Comparison of ENCODE assay signal across 1 mouse cellular context in the genomic region with DNA sequence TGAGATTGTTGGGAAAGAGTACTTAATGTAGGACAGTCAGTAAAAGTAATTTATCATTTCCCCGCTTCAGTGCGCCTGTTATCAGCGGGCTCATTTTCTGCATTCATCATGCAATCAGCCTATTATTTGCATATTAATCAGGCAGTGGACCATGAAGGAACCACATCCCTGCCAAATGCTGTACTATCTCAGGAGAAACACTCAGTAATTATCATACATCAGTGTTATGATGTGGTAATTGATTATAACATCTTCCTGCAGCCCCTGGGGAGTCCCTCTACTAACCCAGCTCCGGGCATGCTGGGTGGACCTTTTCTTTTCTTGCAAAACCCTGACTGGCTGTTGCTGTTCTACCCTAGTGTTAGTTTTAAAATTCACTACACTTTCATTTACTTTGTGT.
TF ChIP-seq lines count a peak whose summit lies in the region.

No protein-coding gene starts in this region.

TF ChIP-seq in MEL, 35 proteins besides CTCF, POLR2A, EP300 and RAD21 (continued from another document):
- TF ChIP-seq KAT2A (conservative IDR thresholded peaks at IDR 0.05; ENCODE audit: low read depth, low read length) (no peak), USF2 (IDR thresholded peaks at IDR 0.05; ENCODE audit: borderline replicate concordance in 1 of 2, insufficient read depth in 1 of 2, low read depth in 1 of 2, low read length in 2 of 2) (no peak), TCF12 (IDR thresholded peaks at IDR 0.05; ENCODE audit: low read depth, low read length) (peak; percentile 67), BHLHE40 (IDR thresholded peaks at IDR 0.05; ENCODE audit: borderline replicate concordance, low read depth, low read length) (no peak), SMC3 (IDR thresholded peaks at IDR 0.05; ENCODE audit: low read depth, low read length) (no peak), CHD1 (IDR thresholded peaks at IDR 0.05; ENCODE audit: low read depth, low read length) (no peak), E2F4 (IDR thresholded peaks at IDR 0.05; ENCODE audit: borderline replicate concordance, low read depth, low read length) (no peak), ZNF384 (IDR thresholded peaks at IDR 0.05; ENCODE audit: low read depth, low read length) (no peak), HCFC1 (IDR thresholded peaks at IDR 0.05; ENCODE audit: low read depth, low read length) (no peak)
